Mouse (Mus musculus) stomach, postnatal 0 days (tissue): Measurements from ENCODE around the gene Tmem123.

Experiments
- CTCF ChIP-seq: IDR thresholded peaks from 2 replicates; pipeline ENCODE4 v1.5.1; 2016; ENCODE audit warnings: antibody characterized with exemption, low read depth, mild to moderate bottlenecking, moderate library complexity
- EP300 ChIP-seq: optimal IDR thresholded peaks from 2 replicates; pipeline ENCODE3; 2016; ENCODE audit warnings: antibody characterized with exemption

GRCm38 (mm10) chr9:7755889-7756423, 7.9 kb upstream of the Tmem123 start:
- TF ChIP-seq EP300 (no peak), CTCF (no peak)
